Mouse (Mus musculus): Measurements from ENCODE around the gene Papola. TPM values are rescaled to one million over a fixed set of nuclear protein-coding genes. Genes with fewer than 3 reads are reported as not detected.

Gene Papola
- polyA plus RNA-seq, 1 experiment from 2014 or later, result 176 TPM

- Histone ChIP-seq H3K4me2 (peak overlapping the region; percentile 9; the same call in 1 of the 2 replicates), H3K4me3 (no peak overlapping the region), H3K4me1 (no peaks in the 10 kb centered on the region; the same call in 1 of the 2 replicates)
Measured at GRCm38 (mm10) chr12:105869696-105870095, 85.2 kb downstream of the Papola start.

GRCm38 (mm10) chr12:105873283-105873682, 88.8 kb downstream of the Papola start:
- no peaks in the 10 kb centered on the region; the same call in 1 of the 2 replicates for H3K4me1 ChIP-seq
- 48% methylated on average over 2 of the region's 2 CpGs for WGBS (ENCODE audit: insufficient replicate concordance)
- no peak overlapping the region for H3K4me2 ChIP-seq
- H3K36me3 ChIP-seq, result no peaks in the 10 kb centered on the region
- H3K4me3 ChIP-seq, result no peak overlapping the region
- ATAC-seq, result no peak
- no peak overlapping the region for H3K27ac ChIP-seq
- H3K9me3 ChIP-seq (replicated peaks), result no peaks in the 10 kb centered on the region
- peaks cover 48% of the 10 kb centered on the region for H3K27me3 ChIP-seq (replicated peaks)
- H3K9ac ChIP-seq, result no peak overlapping the region

More at GRCm38 (mm10) chr12:105869696-105870095, 85.2 kb downstream of the Papola start:
- WGBS (ENCODE audit: insufficient replicate concordance), result 14% methylated on average over 14 of the region's 14 CpGs
- H3K27me3 ChIP-seq (replicated peaks), result peaks cover 32% of the 10 kb centered on the region
- no peaks in the 10 kb centered on the region for H3K36me3 ChIP-seq
- no peak overlapping the region for H3K27ac ChIP-seq
- no peak overlapping the region for H3K9ac ChIP-seq
- ATAC-seq, result no peak
- H3K9me3 ChIP-seq (replicated peaks), result 0 out of 2 replicates have a peak, but pooled peaks cover 4% of the 10 kb centered on the region

- Histone ChIP-seq H3K9me3 (replicated peaks) (no peaks in the 10 kb centered on the region), H3K4me3 (no peak overlapping the region)
Measured at GRCm38 (mm10) chr12:105875112-105875511, 90.6 kb downstream of the Papola start.

GRCm38 (mm10) chr12:105876521-105876920, 92.0 kb downstream of the Papola start:
- H3K4me3 ChIP-seq, result no peak overlapping the region
- ATAC-seq, result no peak
- WGBS (ENCODE audit: insufficient replicate concordance), result 53% methylated on average over 11 of the region's 11 CpGs
- no peak overlapping the region for H3K9ac ChIP-seq
- no peak overlapping the region for H3K27ac ChIP-seq
- H3K9me3 ChIP-seq (replicated peaks), result no peaks in the 10 kb centered on the region
- H3K36me3 ChIP-seq, result no peaks in the 10 kb centered on the region
- H3K4me1 ChIP-seq, result no peaks in the 10 kb centered on the region
- H3K27me3 ChIP-seq (replicated peaks), result peaks cover 24% of the 10 kb centered on the region
- no peak overlapping the region for H3K4me2 ChIP-seq

More at GRCm38 (mm10) chr12:105875112-105875511, 90.6 kb downstream of the Papola start:
- 17% methylated on average over 17 of the region's 17 CpGs for WGBS (ENCODE audit: insufficient replicate concordance)
- no peak for ATAC-seq
- Histone ChIP-seq H3K4me1 (no peaks in the 10 kb centered on the region), H3K27me3 (replicated peaks) (peaks cover 37% of the 10 kb centered on the region), H3K9ac (no peak overlapping the region), H3K36me3 (no peaks in the 10 kb centered on the region), H3K4me2 (no peak overlapping the region), H3K27ac (no peak overlapping the region)

- Histone ChIP-seq H3K4me2 (no peak overlapping the region), H3K36me3 (no peaks in the 10 kb centered on the region), H3K27ac (no peak overlapping the region), H3K27me3 (replicated peaks) (peaks cover 24% of the 10 kb centered on the region), H3K9me3 (replicated peaks) (no peaks in the 10 kb centered on the region), H3K9ac (no peak overlapping the region), H3K4me1 (no peaks in the 10 kb centered on the region), H3K4me3 (no peak overlapping the region)
- 78% methylated on average over 13 of the region's 13 CpGs for WGBS (ENCODE audit: insufficient replicate concordance)
- no peak for ATAC-seq
Measured at GRCm38 (mm10) chr12:105876931-105877330, 92.4 kb downstream of the Papola start.

- H3K9me3 ChIP-seq (replicated peaks), result no peaks in the 10 kb centered on the region
- no peak overlapping the region for H3K9ac ChIP-seq
- peaks cover 26% of the 10 kb centered on the region for H3K27me3 ChIP-seq (replicated peaks)
- ATAC-seq, result no peak
- H3K27ac ChIP-seq, result no peak overlapping the region
- 65% methylated on average over 5 of the region's 5 CpGs for WGBS (ENCODE audit: insufficient replicate concordance)
- no peak overlapping the region for H3K4me2 ChIP-seq
- H3K4me3 ChIP-seq, result no peak overlapping the region
- no peaks in the 10 kb centered on the region for H3K4me1 ChIP-seq
- no peaks in the 10 kb centered on the region for H3K36me3 ChIP-seq
Measured at GRCm38 (mm10) chr12:105878746-105879145, 94.3 kb downstream of the Papola start.

GRCm38 (mm10) chr12:105883799-105884514, 99.5 kb downstream of the Papola start:
- no peak for ATAC-seq
- Histone ChIP-seq H3K9me3 (replicated peaks) (no peaks in the 10 kb centered on the region), H3K9ac (no peak overlapping the region), H3K27me3 (replicated peaks) (peaks cover 20% of the 10 kb centered on the region), H3K27ac (no peak overlapping the region), H3K4me3 (no peak overlapping the region), H3K4me2 (no peak overlapping the region), H3K36me3 (no peaks in the 10 kb centered on the region), H3K4me1 (no peaks in the 10 kb centered on the region)
- 66% methylated on average over 12 of the region's 12 CpGs for WGBS (ENCODE audit: insufficient replicate concordance)

GRCm38 (mm10) chr12:105884515-105885323, 100.2 kb downstream of the Papola start:
- Histone ChIP-seq H3K4me1 (no peaks in the 10 kb centered on the region), H3K27ac (no peak overlapping the region), H3K4me2 (no peak overlapping the region), H3K9ac (no peak overlapping the region), H3K9me3 (replicated peaks) (no peaks in the 10 kb centered on the region), H3K36me3 (no peaks in the 10 kb centered on the region), H3K4me3 (no peak overlapping the region), H3K27me3 (replicated peaks) (peaks cover 20% of the 10 kb centered on the region)
- WGBS (ENCODE audit: insufficient replicate concordance), result 41% methylated on average over 22 of the region's 22 CpGs
- no peak for ATAC-seq

Small RNAs within 50 kb of the gene (microRNA-seq; reads per million reads assigned to microRNA genes)
- 2.1 reads per million for gene Gm22120

Other genes with a start within 250 kb of the Papola start
- gene Bdkrb2, start 221.5 kb upstream of the Papola start, polyA plus RNA-seq (2016; fragmentation: Nextera tagmentation; extraction: Ambion mirVana), result not detected in 2 replicates
- gene Bdkrb1, start 181.6 kb upstream of the Papola start, polyA plus RNA-seq (2016; fragmentation: Nextera tagmentation; extraction: Ambion mirVana), result not detected in 2 replicates
- gene Gskip, start 99.9 kb upstream of the Papola start, polyA plus RNA-seq (2016; fragmentation: Nextera tagmentation; extraction: Ambion mirVana), result 15.4 and 16.5 TPM in 2 replicates
- gene Atg2b, start 99.5 kb upstream of the Papola start, polyA plus RNA-seq (2016; fragmentation: Nextera tagmentation; extraction: Ambion mirVana), result 14.4 and 14.6 TPM in 2 replicates
- 0.05 and 0.06 TPM in 2 replicates for gene Ak7, start 78.7 kb upstream of the Papola start, polyA plus RNA-seq (2016; fragmentation: Nextera tagmentation; extraction: Ambion mirVana)
- 136 and 141 TPM in 2 replicates for gene Vrk1, start 225.5 kb downstream of the Papola start, polyA plus RNA-seq (2016; fragmentation: Nextera tagmentation; extraction: Ambion mirVana)